Mouse (Mus musculus) neural tube, embryonic 12.5 days (tissue): Measurements from ENCODE around the gene Fblim1. TPM values are rescaled to one million over a fixed set of nuclear protein-coding genes. Genes with fewer than 3 reads are reported as not detected.

Experiments used
- ATAC-seq: fragments of 200-750 bp; cut with Nextera tagmentation; 2 replicates; pipeline ENCODE4 v1.8.0; 2017; ENCODE audit warnings: low read depth, mild to moderate bottlenecking, moderate TSS enrichment, moderate library complexity; ENCODE audit not compliant: low FRiP score
- H3K27ac ChIP-seq: fragments of 300-500 bp; sonication (generic); 2 replicates; pipeline ENCODE4 v1.5.1; 2016
- H3K27me3 ChIP-seq: fragments of 300-500 bp; sonication (generic); replicated peaks from 2 replicates; pipeline ENCODE4 v1.6.1; 2016; ENCODE audit warnings: mild to moderate bottlenecking
- H3K36me3 ChIP-seq: fragments of 300-500 bp; sonication (generic); 2 replicates; pipeline ENCODE4 v1.6.1; 2016; ENCODE audit warnings: mild to moderate bottlenecking
- H3K4me1 ChIP-seq: fragments of 300-500 bp; sonication (generic); 2 replicates; pipeline ENCODE4 v1.6.1; 2016
- H3K4me2 ChIP-seq: fragments of 300-500 bp; sonication (generic); replicated peaks from 2 replicates; pipeline ENCODE4 v1.6.1; 2016; ENCODE audit warnings: mild to moderate bottlenecking
- H3K4me3 ChIP-seq: fragments of 300-500 bp; sonication (generic); 2 replicates; pipeline ENCODE4 v1.5.1; 2016
- H3K9ac ChIP-seq: fragments of 300-500 bp; sonication (generic); 2 replicates; pipeline ENCODE4 v1.6.1; 2016; ENCODE audit warnings: mild to moderate bottlenecking
- H3K9me3 ChIP-seq: fragments of 300-500 bp; sonication (generic); 2 replicates; pipeline ENCODE4 v1.6.1; 2016; ENCODE audit warnings: mild to moderate bottlenecking
- WGBS: fragments of 180-500 bp; shearing (Covaris S2); methylation state at CpG from one replicate; pipeline ENCODE4 v1.1.7; 2016; 5-methylcytosine and 5-hydroxymethylcytosine counted together
- polyA plus RNA-seq: library from polyadenylated mRNA; unstranded; fragments of >200 nt; fragmentation: Nextera tagmentation; extraction: Ambion mirVana; gene quantifications from 2 replicates; pipeline ENCODE4 v1.2.1, GENCODE M21; 2016

Fblim1 gene
- polyA plus RNA-seq, 1 experiment from 2014 or later: 37.0 TPM

GRCm38 (mm10) chr4:141641353-141641771, 35.5 kb upstream of the Fblim1 start:
- WGBS: 97% methylated on average over 7 of the region's 7 CpGs
- H3K9me3 ChIP-seq: no peaks in the 10 kb centered on the region
- peaks cover 8% of the 10 kb centered on the region for H3K4me1 ChIP-seq
- H3K4me3 ChIP-seq: no peak overlapping the region
- no peak overlapping the region for H3K27ac ChIP-seq
- H3K27me3 ChIP-seq: no peaks in the 10 kb centered on the region
- H3K4me2 ChIP-seq: no peak overlapping the region
- H3K9ac ChIP-seq: no peak overlapping the region
- no peak for ATAC-seq
- peaks cover 56% of the 10 kb centered on the region for H3K36me3 ChIP-seq

- Histone ChIP-seq H3K27ac (no peak overlapping the region), H3K27me3 (no peaks in the 10 kb centered on the region), H3K4me1 (peaks cover 8% of the 10 kb centered on the region), H3K4me3 (no peak overlapping the region), H3K9ac (no peak overlapping the region), H3K9me3 (no peaks in the 10 kb centered on the region), H3K4me2 (no peak overlapping the region), H3K36me3 (peaks cover 63% of the 10 kb centered on the region)
- 77% methylated on average over 11 of the region's 11 CpGs for WGBS
- no peak for ATAC-seq
Observed at GRCm38 (mm10) chr4:141639474-141639873, 33.6 kb upstream of the Fblim1 start.

GRCm38 (mm10) chr4:141636693-141637092, 30.8 kb upstream of the Fblim1 start:
- no peaks in the 10 kb centered on the region for H3K9me3 ChIP-seq
- ATAC-seq: no peak
- H3K9ac ChIP-seq: no peak overlapping the region
- H3K4me2 ChIP-seq: no peak overlapping the region
- no peak overlapping the region for H3K27ac ChIP-seq
- WGBS: 95% methylated on average over 5 of the region's 5 CpGs
- peaks cover 82% of the 10 kb centered on the region for H3K36me3 ChIP-seq
- no peak overlapping the region for H3K4me3 ChIP-seq
- H3K27me3 ChIP-seq: no peaks in the 10 kb centered on the region
- no peaks in the 10 kb centered on the region for H3K4me1 ChIP-seq

- ATAC-seq: no peak
- no peak overlapping the region for H3K27ac ChIP-seq
- H3K9ac ChIP-seq: no peak overlapping the region
- WGBS: 86% methylated on average over 9 of the region's 9 CpGs
- H3K4me2 ChIP-seq: no peak overlapping the region
- no peaks in the 10 kb centered on the region for H3K27me3 ChIP-seq
- peaks cover 82% of the 10 kb centered on the region for H3K36me3 ChIP-seq
- H3K9me3 ChIP-seq: no peaks in the 10 kb centered on the region
- no peaks in the 10 kb centered on the region for H3K4me1 ChIP-seq
- H3K4me3 ChIP-seq: no peak overlapping the region
Observed at GRCm38 (mm10) chr4:141635991-141636390, 30.1 kb upstream of the Fblim1 start.

GRCm38 (mm10) chr4:141632111-141632873, 26.4 kb upstream of the Fblim1 start:
- H3K27me3 ChIP-seq: no peaks in the 10 kb centered on the region
- H3K4me1 ChIP-seq: no peaks in the 10 kb centered on the region
- no peak overlapping the region for H3K4me3 ChIP-seq
- peaks cover 84% of the 10 kb centered on the region for H3K36me3 ChIP-seq
- H3K27ac ChIP-seq: no peak overlapping the region
- no peak for ATAC-seq
- no peak overlapping the region for H3K4me2 ChIP-seq
- H3K9ac ChIP-seq: no peak overlapping the region
- no peaks in the 10 kb centered on the region for H3K9me3 ChIP-seq
- 94% methylated on average over 21 of the region's 21 CpGs for WGBS

- ATAC-seq: no peak
- Histone ChIP-seq H3K4me2 (no peak overlapping the region), H3K9ac (no peak overlapping the region), H3K4me3 (no peak overlapping the region), H3K4me1 (no peaks in the 10 kb centered on the region), H3K27ac (no peak overlapping the region), H3K36me3 (peaks cover 81% of the 10 kb centered on the region), H3K27me3 (no peaks in the 10 kb centered on the region), H3K9me3 (no peaks in the 10 kb centered on the region)
- 95% methylated on average over 20 of the region's 20 CpGs for WGBS
Observed at GRCm38 (mm10) chr4:141631250-141631649, 25.4 kb upstream of the Fblim1 start.

- Histone ChIP-seq H3K4me1 (no peaks in the 10 kb centered on the region), H3K9me3 (no peaks in the 10 kb centered on the region), H3K9ac (no peak overlapping the region), H3K36me3 (peaks cover 83% of the 10 kb centered on the region), H3K4me2 (no peak overlapping the region), H3K27ac (no peak overlapping the region), H3K27me3 (no peaks in the 10 kb centered on the region), H3K4me3 (no peak overlapping the region)
- no peak for ATAC-seq
- WGBS: 95% methylated on average over 11 of the region's 11 CpGs
Observed at GRCm38 (mm10) chr4:141630021-141630420, 24.1 kb upstream of the Fblim1 start.

GRCm38 (mm10) chr4:141628661-141629060, 22.8 kb upstream of the Fblim1 start:
- Histone ChIP-seq H3K36me3 (peaks cover 76% of the 10 kb centered on the region), H3K4me3 (no peak overlapping the region), H3K4me1 (no peaks in the 10 kb centered on the region), H3K27ac (no peak overlapping the region; the same call in 1 of the 2 replicates), H3K4me2 (no peak overlapping the region), H3K27me3 (no peaks in the 10 kb centered on the region), H3K9ac (no peak overlapping the region), H3K9me3 (no peaks in the 10 kb centered on the region)
- 83% methylated on average over 14 of the region's 14 CpGs for WGBS
- no peak for ATAC-seq

GRCm38 (mm10) chr4:141627502-141627901, 21.6 kb upstream of the Fblim1 start:
- no peak overlapping the region for H3K9ac ChIP-seq
- peaks cover 4% of the 10 kb centered on the region; the same call in 1 of the 2 replicates for H3K4me1 ChIP-seq
- WGBS: 90% methylated on average over 5 of the region's 5 CpGs
- H3K36me3 ChIP-seq: peaks cover 64% of the 10 kb centered on the region
- ATAC-seq: no peak
- H3K9me3 ChIP-seq: no peaks in the 10 kb centered on the region
- no peak overlapping the region for H3K4me2 ChIP-seq
- no peak overlapping the region for H3K27ac ChIP-seq
- H3K27me3 ChIP-seq: no peaks in the 10 kb centered on the region
- H3K4me3 ChIP-seq: no peak overlapping the region

- Histone ChIP-seq H3K4me2 (no peak overlapping the region), H3K9me3 (no peaks in the 10 kb centered on the region), H3K9ac (no peak overlapping the region), H3K27me3 (no peaks in the 10 kb centered on the region), H3K27ac (no peak overlapping the region), H3K4me3 (no peak overlapping the region), H3K4me1 (peaks cover 4% of the 10 kb centered on the region; the same call in 1 of the 2 replicates), H3K36me3 (peaks cover 49% of the 10 kb centered on the region)
- 90% methylated on average over 16 of the region's 16 CpGs for WGBS
- no peak for ATAC-seq
Observed at GRCm38 (mm10) chr4:141625774-141626550, 20.1 kb upstream of the Fblim1 start.

- no peak for ATAC-seq
- H3K27me3 ChIP-seq: no peaks in the 10 kb centered on the region
- H3K9ac ChIP-seq: no peak overlapping the region
- H3K36me3 ChIP-seq: peaks cover 41% of the 10 kb centered on the region
- 80% methylated on average over 19 of the region's 19 CpGs for WGBS
- H3K4me2 ChIP-seq: no peak overlapping the region
- H3K27ac ChIP-seq: no peak overlapping the region
- no peak overlapping the region for H3K4me3 ChIP-seq
- peaks cover 4% of the 10 kb centered on the region; the same call in 1 of the 2 replicates for H3K4me1 ChIP-seq
- no peaks in the 10 kb centered on the region for H3K9me3 ChIP-seq
Observed at GRCm38 (mm10) chr4:141624983-141625773, 19.3 kb upstream of the Fblim1 start.

GRCm38 (mm10) chr4:141624134-141624533, 18.2 kb upstream of the Fblim1 start:
- Histone ChIP-seq H3K4me1 (peaks cover 4% of the 10 kb centered on the region; the same call in 1 of the 2 replicates), H3K27ac (no peak overlapping the region), H3K27me3 (no peaks in the 10 kb centered on the region), H3K9me3 (no peaks in the 10 kb centered on the region), H3K36me3 (peaks cover 31% of the 10 kb centered on the region), H3K9ac (no peak overlapping the region), H3K4me3 (no peak overlapping the region), H3K4me2 (no peak overlapping the region)
- ATAC-seq: no peak
- 93% methylated on average over 8 of the region's 8 CpGs for WGBS
